Mouse (Mus musculus) erythroblast, embryonic 14.5 days (primary cell): ENCODE results near the gene Ahsg.

Source experiments
- GATA1 ChIP-seq: IDR thresholded peaks from 2 replicates; pipeline ENCODE4 v1.6.1; 2012; ENCODE audit warnings: low read length, inconsistent platforms, mixed read lengths
- TAL1 ChIP-seq: IDR thresholded peaks from 3 replicates; pipeline ENCODE4 v1.6.1; 2012; ENCODE audit warnings: low read length, inconsistent platforms, mixed read lengths

- no peak for TF ChIP-seq GATA1
- TF ChIP-seq TAL1, result no peak
Observed at GRCm38 (mm10) chr16:22888835-22889234, 2.2 kb upstream of the Ahsg start.
